Mouse (Mus musculus): ENCODE results near the gene Ccr7.

DNA sequence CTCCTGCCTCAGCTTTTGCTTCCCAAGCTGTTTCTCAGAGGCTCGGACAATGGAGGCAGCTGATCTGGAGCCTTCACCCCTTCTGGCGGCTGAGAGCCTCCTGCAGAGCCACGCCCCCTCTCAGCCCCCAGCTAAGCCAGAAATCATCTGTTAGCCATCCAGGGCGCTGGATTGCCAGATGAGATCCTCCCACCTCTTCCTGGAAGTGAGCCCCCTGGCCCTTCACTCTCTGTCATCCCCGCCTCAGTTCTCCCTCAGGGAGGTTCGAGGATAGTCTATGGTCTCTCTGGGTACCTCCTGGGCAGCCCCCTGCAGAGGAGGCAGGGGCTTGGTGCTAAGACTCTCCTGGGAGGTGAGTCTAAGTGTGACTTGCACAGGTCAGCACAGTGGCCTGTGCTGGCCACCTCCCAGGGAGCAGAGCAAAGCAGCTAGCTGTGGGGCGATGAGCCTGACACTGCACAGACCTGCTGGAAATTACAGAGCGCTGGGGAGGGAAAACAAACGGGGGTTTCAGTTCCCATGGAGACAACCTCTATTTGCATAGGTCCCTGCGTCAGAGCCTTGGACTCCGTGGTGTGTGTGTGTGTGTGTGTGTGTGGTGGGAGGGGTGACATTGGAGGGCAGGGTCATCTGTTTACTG, 22.7 kb downstream of the Ccr7 start:
- TF ChIP-seq POLR2A (IDR thresholded peaks at IDR 0.05; ENCODE audit: control insufficient read depth, low read depth, low read length) (no peak), CTCF (IDR thresholded peaks at IDR 0.05; ENCODE audit: control insufficient read depth, insufficient read depth, insufficient replicate concordance, low read depth, low read length) (no peak)
